Mouse (Mus musculus) Patski (cell line): ENCODE measurements around the gene Stx1b. TPM values are rescaled to one million over a fixed set of nuclear protein-coding genes. Genes with fewer than 3 reads are reported as not detected.
"Not testable (repeated sequence)": the region's sequence is repeated elsewhere in the genome, so short reads cannot be mapped to it uniquely, and the experiment has no call there.

Experiments used
- ATAC-seq: fragments of 100-300 bp; one replicate; pipeline ENCODE4 v1.8.0; 2021
- CTCF ChIA-PET: fragments of 350-600 bp; sonication (Branson Sonifier 250); formaldehyde crosslinking; loops from one replicate; lab custom pipeline; 2022; ENCODE audit warnings: inconsistent platforms; lab: Charles Lee
- POLR2A ChIA-PET: fragments of 350-600 bp; sonication (Branson Sonifier 250); formaldehyde crosslinking; loops from one replicate; lab custom pipeline; 2022; ENCODE audit warnings: antibody characterized with exemption, inconsistent platforms; lab: Charles Lee
- DNase-seq: peaks from one replicate; pipeline ENCODE4 v3.0.0-alpha.2; 2011; ENCODE audit warnings: low read depth, low spot score
- H3K27me3 ChIP-seq: fragments of 371-371 bp; one replicate; pipeline ENCODE4 v1.5.1; 2021
- CTCF ChIP-seq: fragments of 100-300 bp; IDR thresholded peaks from one replicate; pipeline ENCODE4 v1.5.1; 2021
- in situ Hi-C: fragments of 300-500 bp; cut with MboI; formaldehyde crosslinking; loops from 3 replicates; pipeline ENCODE4 v1.11.1; 2018; ENCODE audit warnings: low pct_unique_long_range_greater_than_20kb, mixed read lengths
- polyA plus RNA-seq: library from polyadenylated mRNA; unstranded; gene quantifications from one replicate; pipeline ENCODE4 v1.2.3, GENCODE M21; 2021

The Stx1b gene
- polyA plus RNA-seq, 1 experiment from 2014 or later = 0.23 TPM

- in situ Hi-C loops = loop anchor here (5.0 kb wide), 1 partner anchor 160 kb away; no protein-coding TSS in a partner anchor
- ATAC-seq = peak; percentile 41
- POLR2A ChIA-PET = interaction anchor here (0.5 to 1.5 kb wide), 7 partner anchors 14 to 704 kb away, joined by 3 to 5 read pairs (median 3); no protein-coding TSS in a partner anchor
- TF ChIP-seq CTCF = no peak
- H3K27me3 ChIP-seq = no peaks in the 10 kb centered on the region
- CTCF ChIA-PET = interaction anchor here (0.9 kb wide), 1 partner anchor 23 kb away, joined by 4 read pairs; the partner anchor contains the start of gene Hsd3b7
- no peak for DNase-seq
Measured at GRCm38 (mm10) chr7:127777474-127778266, 46.7 kb downstream of the Stx1b start.

GRCm38 (mm10) chr7:127776878-127777473 is 47.4 kb downstream of the Stx1b start:
- ChIA-PET CTCF (no interaction called here), POLR2A (interaction anchor here (0.7 to 1.5 kb wide), 4 partner anchors 8 to 69 kb away, joined by 3 to 5 read pairs (median 4); partner anchors contain the start of gene Gm49388)
- in situ Hi-C loops = loop anchor here (5.0 kb wide), 1 partner anchor 160 kb away; no protein-coding TSS in a partner anchor
- no peak for TF ChIP-seq CTCF
- DNase-seq (peak; percentile 68), ATAC-seq (peak; percentile 83)
- no peaks in the 10 kb centered on the region for H3K27me3 ChIP-seq

- TF ChIP-seq CTCF = no peak
- peak; percentile 42 for ATAC-seq
- DNase-seq = no peak
- POLR2A ChIA-PET = interaction anchor here (1.0 to 1.5 kb wide), 2 partner anchors 8 to 64 kb away, joined by 4 to 5 read pairs; partner anchors contain the start of gene Gm49388
- CTCF ChIA-PET = no interaction called here
- no peaks in the 10 kb centered on the region for H3K27me3 ChIP-seq
- in situ Hi-C loops = loop anchor here (5.0 kb wide), 1 partner anchor 161 kb away; no protein-coding TSS in a partner anchor
Measured at GRCm38 (mm10) chr7:127776426-127776825, 47.9 kb downstream of the Stx1b start, which contains the start of gene Setd1a. Setd1a (plus strand) TSS chr7:127776670.

GRCm38 (mm10) chr7:127775837-127776236 is 48.5 kb downstream of the Stx1b start:
- POLR2A ChIA-PET = interaction anchor here (0.7 to 1.0 kb wide), 2 partner anchors 9 to 100 kb away, joined by 4 to 5 read pairs; partner anchors contain the start of genes Gm49388 and Zfp646
- in situ Hi-C loops = loop anchor here (5.0 kb wide), 1 partner anchor 161 kb away; no protein-coding TSS in a partner anchor
- DNase-seq, H3K27me3 ChIP-seq, CTCF ChIA-PET, ATAC-seq: not testable (repeated sequence)

- CTCF ChIA-PET = interaction anchor here (0.9 to 1.4 kb wide), 12 partner anchors 9 to 219 kb away, joined by 3 to 4 read pairs (median 3); partner anchors contain the start of gene Fbxl19
- no peak for TF ChIP-seq CTCF
- POLR2A ChIA-PET = interaction anchor here (0.5 to 1.5 kb wide), 2 partner anchors 28 to 65 kb away, joined by 4 read pairs; no protein-coding TSS in a partner anchor
- H3K27me3 ChIP-seq = no peaks in the 10 kb centered on the region
- DNase-seq (no peak), ATAC-seq (no peak)
- in situ Hi-C loops = no loop called here
Measured at GRCm38 (mm10) chr7:127773664-127774384, 50.5 kb downstream of the Stx1b start.

- no peak for TF ChIP-seq CTCF
- no peak for ATAC-seq
- in situ Hi-C loops = no loop called here
- no peaks in the 10 kb centered on the region for H3K27me3 ChIP-seq
- POLR2A ChIA-PET = no interaction called here
- CTCF ChIA-PET = interaction anchor here (1.1 to 1.3 kb wide), 3 partner anchors 8 to 162 kb away, joined by 3 to 4 read pairs (median 3); no protein-coding TSS in a partner anchor
- no peak for DNase-seq
Measured at GRCm38 (mm10) chr7:127772557-127772956, 51.8 kb downstream of the Stx1b start.

- no peak for TF ChIP-seq CTCF
- DNase-seq = no peak
- in situ Hi-C loops = no loop called here
- CTCF ChIA-PET = no interaction called here
- POLR2A ChIA-PET = no interaction called here
- no peak for ATAC-seq
- no peaks in the 10 kb centered on the region for H3K27me3 ChIP-seq
Measured at GRCm38 (mm10) chr7:127772080-127772479, 52.3 kb downstream of the Stx1b start.

- CTCF ChIA-PET = interaction anchor here (1.2 to 1.3 kb wide), 3 partner anchors 11 to 165 kb away, joined by 3 to 7 read pairs (median 5); no protein-coding TSS in a partner anchor
- POLR2A ChIA-PET = no interaction called here
- TF ChIP-seq CTCF = no peak
- no peak for ATAC-seq
- no peaks in the 10 kb centered on the region for H3K27me3 ChIP-seq
- no peak for DNase-seq
- in situ Hi-C loops = no loop called here
Measured at GRCm38 (mm10) chr7:127771262-127771661, 53.1 kb downstream of the Stx1b start.

- DNase-seq (no peak), ATAC-seq (peak; percentile 47)
- in situ Hi-C loops = no loop called here
- CTCF ChIA-PET = interaction anchor here (1.2 to 1.3 kb wide), 4 partner anchors 10 to 166 kb away, joined by 3 to 7 read pairs (median 4); partner anchors contain the start of gene Hsd3b7
- POLR2A ChIA-PET = interaction anchor here (0.8 to 1.2 kb wide), 2 partner anchors 16 to 30 kb away, joined by 3 to 4 read pairs; partner anchors contain the start of gene Hsd3b7
- no peaks in the 10 kb centered on the region for H3K27me3 ChIP-seq
- no peak for TF ChIP-seq CTCF
Measured at GRCm38 (mm10) chr7:127770039-127770905, 54.1 kb downstream of the Stx1b start.
